Mouse (Mus musculus): ENCODE measurements around the gene Lrpprc.

- TF ChIP-seq POLR2A (IDR thresholded peaks at IDR 0.05; ENCODE audit: insufficient read depth, low read depth, low read length) (no peak), CTCF (IDR thresholded peaks at IDR 0.05) (no peak)
Measured at GRCm38 (mm10) chr17:84732612-84733011, 58.0 kb downstream of the Lrpprc start.

Measured in heart, adult 2 months (tissue).